Mouse (Mus musculus) retina, postnatal 7 days (tissue): Measurements from ENCODE around the gene Tprkb.
"Not testable (repeated sequence)": the region's sequence is repeated elsewhere in the genome, so short reads cannot be mapped to it uniquely, and the experiment has no call there.

ENCODE experiments used
- DNase-seq: peaks from one replicate; pipeline ENCODE4 v3.0.0-alpha.2; 2012; ENCODE audit warnings: low read depth, low spot score

Gene Tprkb

GRCm38 (mm10) chr6:85915539-85916513, 4.2 kb downstream of the Tprkb start, which contains the start of gene Nat8f1:
Gene Nat8f1 (minus strand): TSS chr6:85915687.
- DNase-seq: peak; percentile 80

GRCm38 (mm10) chr6:85916596-85916995, 4.9 kb downstream of the Tprkb start:
- DNase-seq: no peak

- not testable (repeated sequence) for DNase-seq
Observed at GRCm38 (mm10) chr6:85918341-85918740, 6.7 kb downstream of the Tprkb start.

GRCm38 (mm10) chr6:85919401-85919800, 7.7 kb downstream of the Tprkb start:
- no peak for DNase-seq

GRCm38 (mm10) chr6:85923643-85924042, 12.0 kb downstream of the Tprkb start:
- no peak for DNase-seq

GRCm38 (mm10) chr6:85926709-85927108, 15.0 kb downstream of the Tprkb start:
- no peak for DNase-seq

GRCm38 (mm10) chr6:85927476-85928464, 16.1 kb downstream of the Tprkb start:
- no peak for DNase-seq

GRCm38 (mm10) chr6:85929312-85929711, 17.6 kb downstream of the Tprkb start:
- no peak for DNase-seq

- DNase-seq: no peak
Observed at GRCm38 (mm10) chr6:85934047-85934446, 22.4 kb downstream of the Tprkb start.

- no peak for DNase-seq
Observed at GRCm38 (mm10) chr6:85935646-85936045, 24.0 kb downstream of the Tprkb start.

- DNase-seq: peak; percentile 70
Observed at GRCm38 (mm10) chr6:85936508-85937465, 25.1 kb downstream of the Tprkb start.

GRCm38 (mm10) chr6:85938701-85939100, 27.0 kb downstream of the Tprkb start:
- no peak for DNase-seq

- no peak for DNase-seq
Observed at GRCm38 (mm10) chr6:85942469-85942868, 30.8 kb downstream of the Tprkb start.

- no peak for DNase-seq
Observed at GRCm38 (mm10) chr6:85948549-85948948, 36.9 kb downstream of the Tprkb start.

- DNase-seq: no peak
Observed at GRCm38 (mm10) chr6:85957581-85957980, 45.9 kb downstream of the Tprkb start.

GRCm38 (mm10) chr6:85961101-85962091, 49.7 kb downstream of the Tprkb start, which contains the start of gene Dusp11:
Gene Dusp11 (minus strand): TSS chr6:85961667.
- peak; percentile 87 for DNase-seq

GRCm38 (mm10) chr6:85966081-85966480, 54.4 kb downstream of the Tprkb start:
- not testable (repeated sequence) for DNase-seq

GRCm38 (mm10) chr6:85966686-85967085, 55.0 kb downstream of the Tprkb start:
- no peak for DNase-seq

- DNase-seq: no peak
Observed at GRCm38 (mm10) chr6:85969889-85970288, 58.2 kb downstream of the Tprkb start.
